Mouse (Mus musculus) stomach, embryonic 15.5 days (tissue): ENCODE data around the gene Psmb11. TPM values are rescaled to one million over a fixed set of nuclear protein-coding genes. Genes with fewer than 3 reads are reported as not detected.

ENCODE experiments used
- ATAC-seq: fragments of 200-750 bp; cut with Nextera tagmentation; 2 replicates; pipeline ENCODE4 v1.8.0; 2017; ENCODE audit warnings: low read depth, moderate number of reproducible peaks, moderate TSS enrichment; ENCODE audit not compliant: insufficient read depth, low FRiP score
- H3K27ac ChIP-seq: fragments of 300-500 bp; sonication (generic); 2 replicates; pipeline ENCODE4 v1.5.1; 2015; ENCODE audit warnings: mild to moderate bottlenecking, inconsistent platforms
- H3K27me3 ChIP-seq: fragments of 300-500 bp; sonication (generic); replicated peaks from 2 replicates; pipeline ENCODE4 v1.6.1; 2015; ENCODE audit warnings: inconsistent platforms
- H3K36me3 ChIP-seq: fragments of 300-500 bp; sonication (generic); 2 replicates; pipeline ENCODE4 v1.6.1; 2015; ENCODE audit warnings: inconsistent platforms
- H3K4me1 ChIP-seq: fragments of 300-500 bp; sonication (generic); 2 replicates; pipeline ENCODE4 v1.6.1; 2015; ENCODE audit warnings: inconsistent platforms
- H3K4me2 ChIP-seq: fragments of 300-500 bp; sonication (generic); 2 replicates; pipeline ENCODE4 v1.6.1; 2015; ENCODE audit warnings: mild to moderate bottlenecking, inconsistent platforms
- H3K4me3 ChIP-seq: fragments of 300-500 bp; sonication (generic); replicated peaks from 2 replicates; pipeline ENCODE4 v1.5.1; 2015; ENCODE audit warnings: inconsistent platforms
- H3K9ac ChIP-seq: fragments of 300-500 bp; sonication (generic); 2 replicates; pipeline ENCODE4 v1.6.1; 2015; ENCODE audit warnings: inconsistent platforms
- H3K9me3 ChIP-seq: fragments of 300-500 bp; sonication (generic); 2 replicates; pipeline ENCODE4 v1.6.1; 2016; ENCODE audit warnings: inconsistent platforms
- WGBS: fragments of 180-500 bp; shearing (Covaris S2); methylation state at CpG from one replicate; pipeline ENCODE4 v1.1.7; 2015; 5-methylcytosine and 5-hydroxymethylcytosine counted together
- polyA plus RNA-seq: library from polyadenylated mRNA; unstranded; fragments of >200 nt; fragmentation: Nextera tagmentation; extraction: Ambion mirVana; gene quantifications from 2 replicates; pipeline ENCODE4 v1.2.1, GENCODE M21; 2015

The Psmb11 gene
- polyA plus RNA-seq, 1 experiment from 2014 or later, result 0.03 TPM

DNA sequence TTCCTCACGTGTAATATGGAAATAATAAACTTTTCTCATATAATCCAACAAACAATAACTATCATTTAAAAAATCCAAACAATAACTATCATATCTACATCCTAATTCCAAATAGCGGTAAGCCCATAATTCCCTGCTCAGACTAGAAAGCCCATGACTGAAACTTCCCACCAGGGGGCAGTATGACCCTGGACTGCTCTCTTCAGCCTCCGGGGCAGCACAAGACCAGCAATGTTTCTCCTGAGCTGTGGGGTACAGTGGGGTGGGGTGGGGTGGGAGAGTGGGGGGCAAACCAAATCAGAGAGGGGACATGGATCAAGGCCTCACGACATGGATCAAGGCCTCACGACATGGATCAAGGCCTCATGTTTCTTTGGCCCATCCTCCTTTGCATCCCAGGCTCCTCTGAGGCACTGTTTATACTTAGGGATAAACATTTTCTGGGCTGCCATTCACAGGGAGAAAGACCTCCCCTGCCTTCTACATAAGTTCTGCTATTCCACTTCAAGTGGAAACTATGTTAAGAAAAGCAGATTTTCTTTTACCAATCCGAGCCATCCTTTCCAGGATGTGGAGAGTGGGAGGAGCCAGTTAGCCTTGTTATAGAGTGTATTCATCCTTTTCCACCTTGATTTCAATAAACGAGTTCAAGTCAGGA, 37.4 kb upstream of the Psmb11 start:
- Histone ChIP-seq H3K27ac (0 out of 2 replicates have a peak overlapping the region, but pooled peaks have one; percentile 37), H3K4me2 (no peak overlapping the region), H3K4me3 (no peak overlapping the region), H3K27me3 (no peaks in the 10 kb centered on the region), H3K36me3 (0 out of 2 replicates have a peak, but pooled peaks cover 4% of the 10 kb centered on the region), H3K9me3 (no peaks in the 10 kb centered on the region), H3K4me1 (no peaks in the 10 kb centered on the region), H3K9ac (no peak overlapping the region)
- 26% methylated on average over 7 of the region's 7 CpGs for WGBS
- ATAC-seq, result peak; percentile 40; the same call in 1 of the 2 replicates

DNA sequence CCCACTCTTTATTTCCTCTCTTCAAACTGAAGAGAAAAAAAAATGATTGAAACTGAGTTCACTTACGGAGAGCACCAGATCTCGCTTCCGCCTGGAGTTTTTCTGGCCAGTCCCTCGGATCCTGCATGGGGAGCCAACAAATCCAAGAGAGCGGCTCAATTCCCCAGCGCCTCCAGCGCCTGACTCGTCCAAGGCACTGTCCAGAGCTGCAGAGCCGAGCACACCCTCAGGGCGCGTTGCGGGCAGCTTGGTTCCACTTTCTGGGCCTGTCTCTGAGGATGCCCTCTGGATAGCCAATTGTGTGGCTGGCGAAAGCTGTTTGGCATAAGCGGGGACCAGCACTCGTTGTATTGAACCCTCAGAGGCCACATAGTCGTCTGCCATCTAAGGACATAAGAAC, 30.2 kb upstream of the Psmb11 start:
- Histone ChIP-seq H3K27me3 (no peaks in the 10 kb centered on the region), H3K9me3 (no peaks in the 10 kb centered on the region), H3K27ac (no peak overlapping the region), H3K4me1 (no peaks in the 10 kb centered on the region), H3K9ac (no peak overlapping the region), H3K4me2 (no peak overlapping the region), H3K36me3 (0 out of 2 replicates have a peak, but pooled peaks cover 3% of the 10 kb centered on the region), H3K4me3 (no peak overlapping the region)
- no peak for ATAC-seq
- 96% methylated on average over 16 of the region's 16 CpGs for WGBS

DNA sequence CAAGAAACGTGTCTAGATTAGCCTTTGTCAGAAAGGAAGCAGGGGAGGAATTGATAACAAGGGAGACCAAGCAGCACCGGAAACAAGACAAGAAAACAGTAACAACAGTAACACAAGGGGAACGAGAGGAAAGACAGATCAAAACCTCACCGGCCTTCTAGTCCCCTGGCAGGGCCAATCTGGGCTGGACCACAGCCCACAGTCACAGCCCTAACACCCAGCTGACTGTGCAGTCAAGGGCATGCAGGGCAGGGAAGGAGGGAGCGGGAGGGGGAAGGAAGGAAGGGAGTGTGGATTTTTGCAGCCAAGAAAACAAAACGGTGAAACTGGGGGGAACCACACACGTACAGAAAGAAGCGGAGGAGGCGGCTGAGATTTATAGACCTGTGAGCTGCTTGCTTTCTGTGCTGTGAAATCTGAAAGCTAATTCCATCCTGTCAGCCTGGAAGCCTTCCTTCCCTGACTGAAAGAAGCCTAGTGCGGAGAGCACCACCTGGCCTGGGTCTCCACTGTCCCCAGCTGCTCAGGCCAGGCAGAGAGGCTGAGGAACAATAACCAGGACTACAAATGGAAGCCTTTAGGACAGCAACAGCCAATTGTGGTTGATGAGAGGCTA, 28.8 kb upstream of the Psmb11 start:
- Histone ChIP-seq H3K4me1 (no peaks in the 10 kb centered on the region), H3K9me3 (no peaks in the 10 kb centered on the region), H3K27me3 (no peaks in the 10 kb centered on the region), H3K4me2 (no peak overlapping the region), H3K36me3 (0 out of 2 replicates have a peak, but pooled peaks cover 3% of the 10 kb centered on the region), H3K4me3 (no peak overlapping the region), H3K27ac (0 out of 2 replicates have a peak overlapping the region, but pooled peaks have one; percentile 10), H3K9ac (no peak overlapping the region)
- no peak; the same call in 1 of the 2 replicates for ATAC-seq
- WGBS, result 47% methylated on average over 10 of the region's 10 CpGs

DNA sequence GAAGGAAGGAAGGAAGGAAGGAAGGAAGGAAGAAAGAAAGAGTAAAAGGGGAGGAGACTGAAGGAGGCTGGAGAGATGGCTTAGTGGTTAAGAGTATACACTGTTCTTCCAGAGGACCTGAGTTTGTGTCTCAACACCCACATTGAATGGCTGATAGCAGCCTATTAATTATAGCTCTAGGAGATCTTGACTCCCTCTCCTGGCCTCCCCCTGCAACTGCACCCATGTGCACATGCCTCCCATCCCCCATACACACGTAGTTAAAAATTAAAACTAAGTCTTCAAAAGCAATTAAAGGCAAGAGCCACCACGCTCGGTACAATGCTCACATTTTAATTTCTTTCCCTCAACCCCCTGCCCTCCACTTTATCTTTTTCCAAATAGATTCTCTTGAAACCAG, 27.2 kb upstream of the Psmb11 start:
- ATAC-seq, result no peak
- no peak overlapping the region for H3K9ac ChIP-seq
- H3K36me3 ChIP-seq, result 0 out of 2 replicates have a peak, but pooled peaks cover 3% of the 10 kb centered on the region
- H3K9me3 ChIP-seq, result no peaks in the 10 kb centered on the region
- H3K4me2 ChIP-seq, result no peak overlapping the region
- H3K4me1 ChIP-seq, result no peaks in the 10 kb centered on the region
- no peaks in the 10 kb centered on the region for H3K27me3 ChIP-seq
- no peak overlapping the region for H3K27ac ChIP-seq
- WGBS, result 95% methylated on average over 3 of the region's 3 CpGs
- no peak overlapping the region for H3K4me3 ChIP-seq

DNA sequence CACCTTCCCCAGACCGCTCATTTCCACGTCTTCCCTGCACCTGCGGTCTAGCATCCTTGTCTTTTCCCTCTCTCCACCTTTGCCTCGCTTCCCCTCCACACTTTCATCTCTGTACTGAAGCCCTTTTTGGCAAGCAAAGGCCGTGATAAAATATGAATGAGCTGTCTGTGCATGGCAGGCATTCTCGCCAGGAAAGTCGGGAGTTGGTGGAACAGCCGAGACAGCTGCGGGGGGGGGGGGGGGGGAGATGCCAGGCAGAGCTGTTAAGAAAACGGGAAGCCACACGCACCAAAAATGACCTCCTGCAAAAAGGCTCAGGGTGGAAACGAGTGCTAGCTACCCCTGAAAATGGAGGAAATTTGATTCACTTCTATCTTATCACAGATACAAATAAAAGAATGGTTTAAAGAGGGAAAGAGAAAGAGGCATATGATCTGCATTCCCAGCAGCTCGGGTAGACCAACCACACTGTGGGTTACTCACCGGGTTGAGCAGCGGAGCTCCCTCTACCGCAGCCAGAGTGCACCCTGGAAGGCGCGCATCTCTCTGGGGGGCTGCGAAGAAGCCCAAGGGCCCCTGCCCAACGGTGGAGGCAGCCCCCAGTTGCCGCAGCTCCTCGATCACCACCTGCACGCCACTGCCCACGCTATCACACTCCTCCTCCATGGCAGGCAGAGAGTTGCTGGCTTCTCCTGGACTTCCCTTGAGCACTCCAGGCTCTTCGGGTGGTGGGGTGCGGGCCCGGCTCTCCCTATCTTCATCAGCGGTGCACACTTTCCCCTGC, 26.4 kb upstream of the Psmb11 start:
- Histone ChIP-seq H3K9ac (no peak overlapping the region), H3K27me3 (no peaks in the 10 kb centered on the region), H3K4me1 (no peaks in the 10 kb centered on the region), H3K9me3 (no peaks in the 10 kb centered on the region), H3K4me2 (no peak overlapping the region), H3K4me3 (no peak overlapping the region), H3K27ac (no peak overlapping the region), H3K36me3 (0 out of 2 replicates have a peak, but pooled peaks cover 3% of the 10 kb centered on the region)
- no peak for ATAC-seq
- 69% methylated on average over 28 of the region's 28 CpGs for WGBS

DNA sequence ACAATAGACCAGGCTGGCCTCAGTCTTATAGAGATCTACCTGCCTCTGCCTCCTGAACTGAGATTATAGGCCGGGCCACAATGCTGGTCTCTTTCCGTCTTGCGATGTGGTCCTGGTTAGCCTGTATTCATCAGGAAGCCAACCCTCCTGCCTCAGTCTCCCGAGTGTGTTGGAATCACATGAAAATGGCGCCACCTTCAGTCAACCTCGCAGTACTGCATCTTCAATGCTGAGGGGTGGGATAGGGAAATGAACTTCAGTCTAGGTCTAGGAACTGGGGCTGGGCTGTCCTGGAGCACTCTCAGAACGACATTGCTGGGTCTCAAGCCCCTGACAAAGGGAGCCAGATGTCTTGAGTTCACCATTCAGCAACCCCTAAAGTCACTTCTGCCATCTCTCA, 24.1 kb upstream of the Psmb11 start:
- H3K27ac ChIP-seq, result no peak overlapping the region
- H3K36me3 ChIP-seq, result 0 out of 2 replicates have a peak, but pooled peaks cover 3% of the 10 kb centered on the region
- no peak for ATAC-seq
- H3K27me3 ChIP-seq, result no peaks in the 10 kb centered on the region
- WGBS, result 75% methylated on average over 7 of the region's 7 CpGs
- H3K9ac ChIP-seq, result no peak overlapping the region
- H3K9me3 ChIP-seq, result no peaks in the 10 kb centered on the region
- no peak overlapping the region for H3K4me2 ChIP-seq
- no peaks in the 10 kb centered on the region for H3K4me1 ChIP-seq
- no peak overlapping the region for H3K4me3 ChIP-seq

DNA sequence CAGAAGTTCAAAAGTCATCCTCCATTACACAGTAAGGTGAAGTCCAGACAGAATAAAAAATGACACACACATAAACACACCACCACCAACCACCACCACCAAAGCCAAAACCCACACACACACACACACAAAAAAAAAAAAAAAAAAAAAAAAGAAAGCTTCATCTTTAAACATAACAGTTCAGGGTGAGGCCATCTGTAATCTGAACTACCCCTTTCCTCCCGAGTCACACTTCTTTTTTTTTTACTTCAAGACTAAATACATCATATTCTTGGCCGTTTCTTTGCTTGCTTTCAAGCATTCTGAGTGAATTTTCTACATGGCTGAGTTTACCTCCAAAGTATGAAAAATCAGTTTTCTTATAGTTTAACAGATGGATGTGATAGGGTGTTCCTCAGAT, 19.6 kb upstream of the Psmb11 start:
- Histone ChIP-seq H3K9me3 (no peaks in the 10 kb centered on the region), H3K36me3 (no peaks in the 10 kb centered on the region), H3K4me3 (no peak overlapping the region), H3K27ac (no peak overlapping the region), H3K9ac (no peak overlapping the region), H3K4me1 (peaks cover 4% of the 10 kb centered on the region; the same call in 1 of the 2 replicates), H3K27me3 (no peaks in the 10 kb centered on the region), H3K4me2 (no peak overlapping the region)
- ATAC-seq, result no peak
- 36% methylated on average over 2 of the region's 2 CpGs for WGBS

DNA sequence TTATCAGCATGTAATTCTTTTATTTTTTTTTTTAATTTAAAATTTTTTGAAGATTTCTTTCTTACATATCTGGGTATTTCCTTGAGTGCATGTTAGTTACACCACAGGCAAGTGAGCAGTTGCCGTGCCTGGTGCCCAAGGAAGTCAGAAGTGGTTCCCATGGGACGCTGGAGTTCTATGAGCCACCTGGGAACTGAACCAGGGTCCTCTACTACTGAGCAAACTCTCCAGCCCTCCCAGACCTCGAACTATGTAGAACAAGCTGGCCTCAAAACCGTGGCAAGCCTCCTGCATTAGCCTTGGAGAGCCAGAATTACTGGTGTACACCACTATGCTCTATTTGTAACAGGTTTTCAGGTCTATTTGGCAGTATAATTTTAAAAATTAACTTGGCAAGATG, 18.6 kb upstream of the Psmb11 start:
- H3K27ac ChIP-seq, result peak overlapping the region; percentile 93
- H3K9me3 ChIP-seq, result no peaks in the 10 kb centered on the region
- ATAC-seq, result no peak
- 38% methylated on average over 4 of the region's 4 CpGs for WGBS
- peak overlapping the region; percentile 58; the same call in 1 of the 2 replicates for H3K9ac ChIP-seq
- H3K36me3 ChIP-seq, result no peaks in the 10 kb centered on the region
- H3K4me3 ChIP-seq, result peak overlapping the region; percentile 59
- peak overlapping the region; percentile 53 for H3K4me2 ChIP-seq
- H3K4me1 ChIP-seq, result peaks cover 4% of the 10 kb centered on the region; the same call in 1 of the 2 replicates
- H3K27me3 ChIP-seq, result no peaks in the 10 kb centered on the region

DNA sequence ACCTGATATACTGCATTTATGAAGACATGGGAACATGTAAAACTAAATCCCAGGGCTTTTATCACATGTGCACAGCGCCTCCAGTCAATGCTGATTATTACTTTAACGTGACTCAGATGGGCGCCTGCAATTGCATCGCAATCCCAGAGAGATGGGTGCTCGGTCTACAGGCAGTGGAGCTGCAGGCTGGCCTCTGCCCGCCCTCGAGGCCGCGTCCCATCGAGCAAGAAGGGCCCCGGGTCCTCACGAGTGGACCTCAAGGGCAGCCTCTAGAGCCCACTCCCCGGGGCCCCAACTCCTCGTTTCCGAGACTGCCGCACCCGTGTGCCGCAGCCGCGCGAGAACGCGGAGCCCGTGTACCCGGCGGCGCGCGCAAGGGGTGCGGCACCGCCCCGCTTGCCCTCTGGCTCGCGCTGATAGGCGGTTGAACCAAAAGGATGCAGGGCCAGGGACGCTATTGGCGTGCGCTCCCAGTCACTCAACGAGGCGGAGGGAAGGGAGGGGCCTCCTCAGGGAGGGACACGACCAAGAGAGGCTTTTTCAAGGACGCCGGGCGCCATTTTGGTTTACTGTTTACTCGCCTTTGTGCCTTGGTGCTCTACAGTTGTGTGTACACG, 18.1 kb upstream of the Psmb11 start:
- H3K27me3 ChIP-seq, result no peaks in the 10 kb centered on the region
- no peaks in the 10 kb centered on the region for H3K9me3 ChIP-seq
- peak overlapping the region; percentile 53 for H3K4me2 ChIP-seq
- peak overlapping the region; percentile 59 for H3K4me3 ChIP-seq
- WGBS, result under 1% methylated on average over 46 of the region's 46 CpGs
- H3K27ac ChIP-seq, result peak overlapping the region; percentile 93
- peak; percentile 98 for ATAC-seq
- peaks cover 4% of the 10 kb centered on the region; the same call in 1 of the 2 replicates for H3K4me1 ChIP-seq
- H3K36me3 ChIP-seq, result no peaks in the 10 kb centered on the region
- H3K9ac ChIP-seq, result peak overlapping the region; percentile 58; the same call in 1 of the 2 replicates

DNA sequence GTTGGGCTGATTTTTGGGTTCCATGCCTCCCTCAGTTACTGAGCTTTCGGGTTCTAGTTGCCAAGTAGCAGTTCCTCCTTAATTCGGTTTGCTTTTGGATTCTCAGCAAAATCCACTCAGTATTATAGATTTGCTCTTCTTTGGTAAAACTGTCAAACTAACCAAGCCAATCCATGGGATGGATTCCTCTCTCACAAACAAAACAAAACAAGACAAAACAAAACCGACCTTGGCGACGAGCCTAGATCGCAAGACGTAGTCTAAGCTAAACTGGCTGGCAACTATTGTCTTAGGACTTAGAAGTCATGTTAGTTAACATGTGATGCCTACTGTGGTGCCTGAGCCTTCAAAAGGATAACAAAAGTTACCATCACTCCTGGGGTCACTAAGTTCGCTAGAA, 17.5 kb upstream of the Psmb11 start:
- no peak for ATAC-seq
- H3K36me3 ChIP-seq, result no peaks in the 10 kb centered on the region
- H3K27ac ChIP-seq, result peak overlapping the region; percentile 42; the same call in 1 of the 2 replicates
- H3K4me1 ChIP-seq, result peaks cover 4% of the 10 kb centered on the region; the same call in 1 of the 2 replicates
- H3K4me2 ChIP-seq, result peak overlapping the region; percentile 53
- H3K27me3 ChIP-seq, result no peaks in the 10 kb centered on the region
- H3K4me3 ChIP-seq, result peak overlapping the region; percentile 59
- H3K9ac ChIP-seq, result no peak overlapping the region
- H3K9me3 ChIP-seq, result no peaks in the 10 kb centered on the region
- 81% methylated on average over 8 of the region's 8 CpGs for WGBS

DNA sequence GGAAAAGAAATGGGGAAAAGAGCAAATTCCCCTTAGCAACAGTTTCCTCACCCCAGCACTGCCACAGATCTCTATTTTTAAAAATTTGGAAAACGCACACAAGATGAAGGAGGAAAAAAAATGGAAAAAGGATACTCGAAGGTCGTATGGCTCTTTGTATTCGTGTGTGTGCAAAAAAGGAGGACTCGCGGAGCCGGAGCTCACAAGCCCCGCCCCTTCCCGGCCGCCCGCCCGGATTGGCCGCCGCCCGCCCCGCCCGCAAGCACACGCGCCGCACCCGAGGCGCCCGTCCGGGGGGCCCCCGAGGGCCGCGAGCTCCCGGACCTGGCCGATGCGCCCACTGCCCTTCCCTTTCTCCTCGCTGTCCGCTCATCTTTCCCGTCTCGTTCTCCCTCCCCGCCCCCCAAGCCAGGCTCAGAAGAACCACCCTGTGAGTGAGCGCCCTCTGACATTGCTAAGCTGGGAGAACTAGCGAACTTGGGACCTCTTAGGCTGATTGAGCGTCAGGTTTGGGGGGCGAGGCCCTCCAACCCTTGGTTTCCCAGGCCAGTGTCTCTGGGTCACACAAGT, 15.4 kb upstream of the Psmb11 start, which contains the start of gene 4931414P19Rik:
Gene 4931414P19Rik, minus strand, starts transcription at position 242 of the 570 bp plus-strand sequence.
- ATAC-seq, result peak; percentile 59
- WGBS, result under 1% methylated on average over 38 of the region's 39 CpGs
- no peaks in the 10 kb centered on the region for H3K36me3 ChIP-seq

More for the DNA sequence above, 15.4 kb upstream of the Psmb11 start, which contains the start of gene 4931414P19Rik:
- Histone ChIP-seq H3K27me3 (no peaks in the 10 kb centered on the region), H3K9me3 (no peaks in the 10 kb centered on the region), H3K4me1 (peaks cover 4% of the 10 kb centered on the region; the same call in 1 of the 2 replicates), H3K9ac (peak within 1 kb of the TSS; percentile 46; the same call in 1 of the 2 replicates), H3K4me3 (peak within 1 kb of the TSS; percentile 53), H3K27ac (peak within 1 kb of the TSS; percentile 85), H3K4me2 (peak within 1 kb of the TSS; percentile 69)
